Mouse (Mus musculus) kidney, embryonic 15.5 days (tissue): ENCODE results near the gene Fkbp6. TPM values are rescaled to one million over a fixed set of nuclear protein-coding genes. Genes with fewer than 3 reads are reported as not detected.

ENCODE experiments used
- ATAC-seq: fragments of 200-750 bp; cut with Nextera tagmentation; replicated peaks from 2 replicates; pipeline ENCODE4 v1.8.0; 2017; ENCODE audit warnings: moderate TSS enrichment; ENCODE audit not compliant: low FRiP score
- H3K27ac ChIP-seq: fragments of 300-500 bp; sonication (generic); 2 replicates; pipeline ENCODE4 v1.5.1; 2015; ENCODE audit warnings: mild to moderate bottlenecking, inconsistent platforms
- H3K27me3 ChIP-seq: fragments of 300-500 bp; sonication (generic); 2 replicates; pipeline ENCODE4 v1.6.1; 2015; ENCODE audit warnings: inconsistent platforms
- H3K36me3 ChIP-seq: fragments of 300-500 bp; sonication (generic); 2 replicates; pipeline ENCODE4 v1.6.1; 2015; ENCODE audit warnings: inconsistent platforms
- H3K4me1 ChIP-seq: fragments of 300-500 bp; sonication (generic); 2 replicates; pipeline ENCODE4 v1.6.1; 2015; ENCODE audit warnings: inconsistent platforms
- H3K4me2 ChIP-seq: fragments of 300-500 bp; sonication (generic); 2 replicates; pipeline ENCODE4 v1.6.1; 2015; ENCODE audit warnings: moderate library complexity, mild to moderate bottlenecking, inconsistent platforms
- H3K4me3 ChIP-seq: fragments of 300-500 bp; sonication (generic); replicated peaks from 2 replicates; pipeline ENCODE4 v1.5.1; 2015; ENCODE audit warnings: mild to moderate bottlenecking, inconsistent platforms
- H3K9ac ChIP-seq: fragments of 300-500 bp; sonication (generic); 2 replicates; pipeline ENCODE4 v1.6.1; 2015; ENCODE audit warnings: mild to moderate bottlenecking, inconsistent platforms
- H3K9me3 ChIP-seq: fragments of 300-500 bp; sonication (generic); replicated peaks from 2 replicates; pipeline ENCODE4 v1.6.1; 2016; ENCODE audit warnings: inconsistent platforms
- WGBS: fragments of 180-500 bp; shearing (Covaris S2); methylation state at CpG from one replicate; pipeline ENCODE4 v1.1.7; 2015; ENCODE audit warnings: mixed read lengths; 5-methylcytosine and 5-hydroxymethylcytosine counted together
- polyA plus RNA-seq: library from polyadenylated mRNA; unstranded; fragments of >200 nt; fragmentation: Nextera tagmentation; extraction: Ambion mirVana; gene quantifications from 2 replicates; pipeline ENCODE4 v1.2.1, GENCODE M21; 2015

The Fkbp6 gene
- polyA plus RNA-seq: not detected in 2 replicates

DNA sequence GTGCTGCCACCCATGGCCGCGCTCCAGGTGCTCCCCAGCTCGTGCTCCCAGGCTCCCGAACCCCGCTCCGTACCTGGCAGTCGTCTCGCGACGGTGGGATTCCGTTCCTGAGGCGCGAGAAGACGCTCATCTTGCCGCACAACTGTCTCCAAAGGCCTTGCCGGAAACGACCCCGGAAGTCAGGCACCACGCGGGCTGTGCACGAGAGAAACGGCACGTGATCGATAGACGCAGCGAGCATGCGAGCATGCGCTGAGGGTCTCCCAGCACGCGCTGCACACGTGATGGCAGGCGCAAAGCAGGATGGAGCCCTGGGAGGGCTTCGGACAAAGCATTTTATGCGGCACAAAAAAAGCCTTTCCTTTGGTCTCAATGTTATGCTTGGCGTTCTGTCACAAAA lies at the start of gene Fkbp6:
Fkbp6 (minus strand) TSS at position 183 of the 400 bp plus-strand sequence.
- Histone ChIP-seq H3K9me3 (no peaks in the 10 kb centered on the region), H3K9ac (no peak within 1 kb of the TSS), H3K27me3 (peaks cover 23% of the 10 kb centered on the region), H3K4me3 (no peak within 1 kb of the TSS), H3K4me1 (no peaks in the 10 kb centered on the region), H3K4me2 (no peak within 1 kb of the TSS), H3K27ac (no peak within 1 kb of the TSS), H3K36me3 (no peaks in the 10 kb centered on the region)
- WGBS: 89% methylated on average over 35 of the region's 35 CpGs
- ATAC-seq: no peak

DNA sequence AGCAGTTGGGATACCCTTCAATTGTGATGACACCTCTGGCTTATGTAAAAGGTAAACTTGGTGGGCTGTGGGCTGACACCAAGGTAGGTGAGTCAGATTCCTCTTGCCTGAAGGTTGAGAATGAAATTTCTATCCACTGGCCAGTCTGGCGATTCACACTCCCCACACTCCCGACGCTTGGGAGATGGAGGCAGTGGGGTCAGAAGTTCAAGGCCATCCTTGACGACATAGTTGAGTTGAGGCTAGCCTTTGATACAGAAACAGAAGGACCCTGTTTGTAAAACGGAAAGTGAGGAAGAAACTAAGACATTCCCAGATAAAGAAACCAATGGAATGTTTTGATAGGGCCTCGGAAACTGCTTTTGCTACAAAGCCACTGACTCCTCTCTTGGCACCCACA lies 49.5 kb upstream of the Fkbp6 start:
- Histone ChIP-seq H3K4me2 (no peak overlapping the region), H3K9me3 (no peaks in the 10 kb centered on the region), H3K4me1 (peaks cover 5% of the 10 kb centered on the region), H3K36me3 (no peaks in the 10 kb centered on the region), H3K4me3 (no peak overlapping the region), H3K27ac (no peak overlapping the region), H3K27me3 (no peaks in the 10 kb centered on the region), H3K9ac (no peak overlapping the region)
- no peak for ATAC-seq
- 47% methylated on average over 6 of the region's 6 CpGs for WGBS

DNA sequence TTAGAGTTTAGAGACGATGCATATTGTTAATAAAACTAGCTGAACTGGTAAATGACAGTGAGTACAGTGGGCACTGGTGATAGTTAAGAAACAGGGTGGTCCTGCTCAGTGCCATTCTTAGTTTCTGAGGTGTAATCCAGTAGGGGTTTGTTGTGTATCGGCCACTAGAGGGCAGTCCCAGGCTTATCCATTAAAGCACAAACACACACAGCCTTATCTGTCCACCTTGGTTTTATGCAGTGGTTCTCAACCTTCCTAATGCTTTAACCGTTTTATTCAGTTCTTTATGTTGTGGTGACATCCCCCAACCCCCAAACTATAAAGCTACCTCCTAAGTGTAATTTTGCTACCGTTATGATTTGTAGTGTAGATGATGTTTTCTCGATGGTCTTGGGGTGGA lies 46.0 kb upstream of the Fkbp6 start:
- no peak overlapping the region for H3K4me3 ChIP-seq
- H3K36me3 ChIP-seq: peaks cover 20% of the 10 kb centered on the region
- no peak overlapping the region for H3K27ac ChIP-seq
- H3K9ac ChIP-seq: no peak overlapping the region
- no peak for ATAC-seq
- H3K9me3 ChIP-seq: no peaks in the 10 kb centered on the region
- WGBS: 56% methylated on average over 5 of the region's 5 CpGs
- peaks cover 18% of the 10 kb centered on the region for H3K4me1 ChIP-seq
- no peaks in the 10 kb centered on the region for H3K27me3 ChIP-seq
- no peak overlapping the region for H3K4me2 ChIP-seq

DNA sequence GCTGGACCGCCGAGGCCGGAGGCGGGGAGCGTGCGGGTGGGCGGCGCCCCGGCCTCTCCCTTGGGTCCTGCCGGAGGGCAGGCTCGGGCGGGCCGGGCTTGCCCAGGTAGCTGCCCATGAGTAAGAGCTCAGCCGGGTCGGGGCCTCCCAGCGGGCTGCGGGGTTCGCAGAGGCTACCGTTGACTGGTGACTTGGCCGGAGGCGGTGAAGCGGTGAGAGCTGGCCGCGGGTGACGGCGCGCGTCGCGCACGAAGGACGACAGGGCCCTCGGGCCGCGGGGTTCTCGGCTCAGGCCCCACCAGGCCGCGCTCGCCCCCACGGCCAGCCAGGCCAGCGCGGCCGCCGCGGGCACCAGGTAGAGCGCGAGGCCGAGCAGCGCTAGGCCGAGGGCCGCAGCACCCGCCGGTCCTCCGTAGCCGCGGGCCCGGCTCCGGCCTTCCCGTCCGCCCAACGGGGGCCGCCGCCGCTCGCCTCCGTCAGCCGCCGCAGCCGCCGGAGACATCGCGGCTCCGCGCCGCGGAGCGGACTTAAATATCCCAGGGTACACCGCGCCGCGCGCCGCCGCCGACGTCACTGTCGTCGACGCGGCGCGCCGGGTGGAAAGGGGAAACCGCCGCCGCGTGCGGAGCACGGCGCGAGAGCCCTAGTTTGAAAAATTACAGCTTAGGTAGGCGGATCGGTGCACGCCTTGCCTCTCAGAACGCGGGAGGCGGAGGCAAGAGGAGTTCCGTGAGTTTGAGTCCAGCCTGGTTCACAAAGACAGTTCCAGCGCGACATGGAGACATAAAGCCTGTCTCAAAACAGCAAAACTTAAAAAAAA lies 44.4 kb upstream of the Fkbp6 start, which contains the start of gene Pom121:
Pom121 (minus strand) TSS at position 543 of the 820 bp plus-strand sequence.
- Histone ChIP-seq H3K27me3 (no peaks in the 10 kb centered on the region), H3K27ac (peak within 1 kb of the TSS; percentile 92), H3K9me3 (no peaks in the 10 kb centered on the region), H3K9ac (peak within 1 kb of the TSS; percentile 94), H3K4me1 (peaks cover 18% of the 10 kb centered on the region), H3K4me3 (peak within 1 kb of the TSS; percentile 97), H3K4me2 (peak within 1 kb of the TSS; percentile 79), H3K36me3 (peaks cover 36% of the 10 kb centered on the region)
- ATAC-seq: peak; percentile 88
- WGBS: under 1% methylated on average over 94 of the region's 110 CpGs

DNA sequence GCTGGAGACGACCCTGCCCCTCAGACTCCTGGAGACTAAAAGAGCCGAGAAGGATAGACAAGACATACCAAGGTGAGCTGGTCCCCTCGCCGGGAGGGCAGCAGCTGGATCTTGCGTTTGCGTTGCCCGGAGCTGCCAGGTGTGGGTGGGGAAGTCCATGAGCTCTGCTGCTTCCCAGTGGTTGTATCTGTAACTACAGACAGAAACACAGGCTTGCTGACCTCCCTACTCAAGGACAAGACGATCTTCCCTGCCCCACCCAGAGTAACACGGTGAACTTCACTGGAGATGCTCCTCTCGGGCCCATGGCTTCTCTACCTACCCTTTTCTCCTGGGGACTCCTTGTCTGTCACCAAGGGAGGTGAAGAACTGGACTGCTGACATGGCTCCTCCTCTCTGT lies 33.9 kb upstream of the Fkbp6 start:
- no peaks in the 10 kb centered on the region for H3K27me3 ChIP-seq
- H3K4me2 ChIP-seq: no peak overlapping the region
- H3K27ac ChIP-seq: no peak overlapping the region
- no peak for ATAC-seq
- peaks cover 99% of the 10 kb centered on the region for H3K36me3 ChIP-seq
- H3K9ac ChIP-seq: no peak overlapping the region
- no peaks in the 10 kb centered on the region for H3K9me3 ChIP-seq
- H3K4me1 ChIP-seq: no peaks in the 10 kb centered on the region
- WGBS: 89% methylated on average over 10 of the region's 10 CpGs
- no peak overlapping the region for H3K4me3 ChIP-seq

DNA sequence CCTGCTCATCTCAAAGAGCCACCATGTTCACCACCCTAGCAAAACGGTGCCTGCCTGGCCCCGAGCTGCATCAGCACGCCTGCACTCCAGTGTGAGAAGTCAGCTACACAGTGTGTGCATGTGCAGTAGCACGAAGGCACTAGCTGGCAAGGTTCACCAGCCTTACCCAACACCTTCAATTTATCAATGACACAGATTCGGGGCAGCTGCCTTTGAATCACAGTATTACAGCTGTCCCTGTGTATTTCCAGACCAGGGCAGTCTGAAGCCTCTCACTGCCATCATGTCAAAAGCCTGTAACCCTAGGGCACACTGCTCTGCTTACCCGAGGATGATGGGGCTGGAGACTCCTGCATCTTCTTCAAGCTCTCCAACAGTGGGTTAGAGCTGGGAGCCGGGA lies 32.9 kb upstream of the Fkbp6 start:
- 86% methylated on average over 7 of the region's 7 CpGs for WGBS
- no peaks in the 10 kb centered on the region for H3K27me3 ChIP-seq
- no peak for ATAC-seq

DNA sequence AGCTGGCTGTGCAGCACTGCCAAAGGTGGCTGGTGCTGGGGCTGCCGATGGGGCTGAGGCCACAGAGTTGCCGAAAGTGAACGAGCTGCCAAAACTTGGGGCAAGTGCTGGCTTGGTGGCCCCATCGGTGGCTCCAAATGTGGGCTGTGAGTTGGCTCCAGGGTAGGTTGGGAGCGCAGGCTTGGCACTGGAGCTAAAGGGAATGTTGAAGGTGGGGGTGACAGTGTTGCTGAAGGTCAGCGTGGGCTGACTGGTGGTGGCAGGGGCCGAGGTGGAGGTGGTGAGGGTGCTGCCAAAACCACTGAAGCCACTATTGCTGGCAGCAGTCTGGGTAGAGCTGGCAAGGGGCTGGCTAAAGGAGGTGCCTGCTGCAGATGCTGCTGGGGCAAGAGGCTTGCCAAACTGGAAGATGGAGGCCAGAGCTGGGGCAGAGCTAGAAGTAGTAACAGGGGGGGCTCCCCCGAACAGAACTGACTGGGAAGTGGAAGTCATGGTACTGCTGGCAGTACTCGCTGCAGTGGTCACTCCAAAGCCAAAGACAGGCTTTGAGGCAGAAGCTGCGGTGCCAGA lies 31.6 kb upstream of the Fkbp6 start:
- peaks cover 99% of the 10 kb centered on the region for H3K36me3 ChIP-seq
- no peak overlapping the region for H3K9ac ChIP-seq
- no peaks in the 10 kb centered on the region for H3K4me1 ChIP-seq
- H3K9me3 ChIP-seq: no peaks in the 10 kb centered on the region
- no peak overlapping the region for H3K4me3 ChIP-seq
- WGBS: 93% methylated on average over 10 of the region's 10 CpGs
- no peaks in the 10 kb centered on the region for H3K27me3 ChIP-seq
- no peak overlapping the region for H3K27ac ChIP-seq
- 0 out of 2 replicates have a peak, but pooled peaks have one; percentile 22 for ATAC-seq
- H3K4me2 ChIP-seq: no peak overlapping the region

More for the DNA sequence above, 32.9 kb upstream of the Fkbp6 start:
- Histone ChIP-seq H3K4me3 (no peak overlapping the region), H3K4me2 (no peak overlapping the region), H3K4me1 (no peaks in the 10 kb centered on the region), H3K27ac (no peak overlapping the region), H3K9ac (no peak overlapping the region), H3K36me3 (peaks cover 99% of the 10 kb centered on the region), H3K9me3 (no peaks in the 10 kb centered on the region)

DNA sequence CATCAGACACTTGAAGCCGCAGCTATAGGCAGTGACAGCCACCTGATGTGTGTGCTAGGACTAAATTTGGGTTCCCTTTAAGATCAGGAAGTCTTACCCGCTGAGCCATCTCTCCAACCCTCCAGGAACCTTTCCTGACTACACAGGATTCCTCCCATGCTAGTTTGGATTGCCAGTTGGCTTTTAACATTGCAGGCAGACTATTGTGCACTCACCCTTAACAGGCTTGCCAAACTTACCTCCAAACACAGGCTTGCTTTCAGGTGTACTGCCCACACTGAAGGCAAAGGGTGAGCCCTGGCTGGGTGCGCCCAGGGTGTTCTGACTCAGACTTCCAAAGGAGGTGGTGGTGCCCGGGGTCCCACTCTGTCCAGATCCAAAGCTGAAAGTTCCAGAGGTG lies 30.8 kb upstream of the Fkbp6 start:
- WGBS: 94% methylated on average over 4 of the region's 4 CpGs
- H3K9ac ChIP-seq: no peak overlapping the region
- H3K9me3 ChIP-seq: no peaks in the 10 kb centered on the region
- H3K27me3 ChIP-seq: no peaks in the 10 kb centered on the region
- peaks cover 100% of the 10 kb centered on the region for H3K36me3 ChIP-seq
- no peak overlapping the region for H3K4me3 ChIP-seq
- ATAC-seq: no peak
- no peaks in the 10 kb centered on the region for H3K4me1 ChIP-seq
- H3K27ac ChIP-seq: no peak overlapping the region
- no peak overlapping the region for H3K4me2 ChIP-seq

DNA sequence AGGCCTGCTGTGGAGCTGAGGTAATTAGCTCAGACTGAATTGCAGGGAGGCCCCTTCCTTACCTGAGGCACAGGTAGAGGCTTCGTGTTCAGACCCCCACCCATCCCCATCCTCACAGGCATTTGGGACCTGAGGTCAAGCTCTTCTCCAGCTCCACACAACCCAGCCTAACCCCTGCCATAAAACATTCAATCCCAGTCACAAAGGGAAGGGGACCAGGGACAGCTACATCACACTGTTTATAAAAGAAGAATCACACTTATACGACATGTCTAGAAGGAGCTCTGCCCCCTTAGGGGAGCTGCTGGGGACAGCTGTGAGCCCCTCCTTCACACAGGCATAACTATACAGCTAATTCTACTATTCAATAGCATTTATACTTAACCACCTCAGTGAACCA lies 26.5 kb upstream of the Fkbp6 start:
- peaks cover 98% of the 10 kb centered on the region for H3K36me3 ChIP-seq
- ATAC-seq: no peak

DNA sequence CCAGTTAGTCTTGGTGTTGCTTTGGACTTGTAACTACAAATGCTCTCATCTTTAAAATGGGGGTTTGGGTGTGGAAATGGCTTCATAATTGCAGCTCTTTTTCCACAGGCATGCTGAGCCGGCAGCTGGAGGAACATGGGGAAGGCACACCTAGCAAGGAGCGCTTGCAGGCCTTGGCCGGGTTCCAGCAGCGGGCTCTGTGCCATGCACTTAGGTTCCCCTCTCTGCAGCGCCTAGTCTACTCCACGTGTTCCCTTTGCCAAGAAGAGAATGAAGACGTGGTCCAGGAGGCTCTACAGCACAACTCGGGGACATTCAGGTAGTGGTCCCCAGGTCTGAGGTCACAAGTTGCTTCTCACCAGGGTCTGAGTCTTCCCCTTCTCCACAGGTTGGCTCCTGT lies 25.3 kb upstream of the Fkbp6 start:
- no peak overlapping the region for H3K9ac ChIP-seq
- H3K4me2 ChIP-seq: no peak overlapping the region
- no peaks in the 10 kb centered on the region for H3K27me3 ChIP-seq
- peaks cover 88% of the 10 kb centered on the region for H3K36me3 ChIP-seq
- peaks cover 11% of the 10 kb centered on the region for H3K4me1 ChIP-seq
- H3K9me3 ChIP-seq: no peaks in the 10 kb centered on the region
- ATAC-seq: no peak
- no peak overlapping the region for H3K4me3 ChIP-seq
- no peak overlapping the region for H3K27ac ChIP-seq
- 81% methylated on average over 8 of the region's 8 CpGs for WGBS

More for the DNA sequence above, 26.5 kb upstream of the Fkbp6 start:
- Histone ChIP-seq H3K4me1 (no peaks in the 10 kb centered on the region), H3K27ac (no peak overlapping the region), H3K27me3 (no peaks in the 10 kb centered on the region), H3K4me3 (no peak overlapping the region), H3K9me3 (no peaks in the 10 kb centered on the region), H3K4me2 (no peak overlapping the region), H3K9ac (no peak overlapping the region)
- WGBS: 51% methylated on average over 2 of the region's 2 CpGs

DNA sequence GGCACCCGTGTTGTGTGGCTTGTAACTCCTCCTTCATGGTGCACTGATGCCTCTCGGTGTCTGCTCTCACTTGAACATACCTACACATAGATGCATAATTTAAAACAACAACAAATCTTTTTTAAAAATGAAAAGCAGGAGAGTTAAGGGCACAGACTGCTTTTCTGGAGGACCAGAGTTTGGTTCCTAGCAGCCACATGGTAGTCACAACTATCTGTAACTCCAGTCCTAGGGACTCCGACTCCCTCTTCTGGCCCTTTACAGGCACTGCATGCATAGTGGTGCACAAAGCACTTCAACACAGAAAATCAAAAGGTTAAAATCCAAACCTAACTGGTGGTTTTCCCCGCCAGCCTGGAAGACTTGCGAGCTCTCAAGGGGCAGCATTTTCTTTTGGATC lies 23.8 kb upstream of the Fkbp6 start:
- H3K27ac ChIP-seq: no peak overlapping the region
- no peak overlapping the region for H3K4me2 ChIP-seq
- no peak for ATAC-seq
- no peaks in the 10 kb centered on the region for H3K9me3 ChIP-seq
- peaks cover 18% of the 10 kb centered on the region for H3K4me1 ChIP-seq
- WGBS: 97% methylated on average over 5 of the region's 5 CpGs
- no peak overlapping the region for H3K9ac ChIP-seq
- no peaks in the 10 kb centered on the region for H3K27me3 ChIP-seq
- H3K36me3 ChIP-seq: peaks cover 72% of the 10 kb centered on the region
- H3K4me3 ChIP-seq: no peak overlapping the region

DNA sequence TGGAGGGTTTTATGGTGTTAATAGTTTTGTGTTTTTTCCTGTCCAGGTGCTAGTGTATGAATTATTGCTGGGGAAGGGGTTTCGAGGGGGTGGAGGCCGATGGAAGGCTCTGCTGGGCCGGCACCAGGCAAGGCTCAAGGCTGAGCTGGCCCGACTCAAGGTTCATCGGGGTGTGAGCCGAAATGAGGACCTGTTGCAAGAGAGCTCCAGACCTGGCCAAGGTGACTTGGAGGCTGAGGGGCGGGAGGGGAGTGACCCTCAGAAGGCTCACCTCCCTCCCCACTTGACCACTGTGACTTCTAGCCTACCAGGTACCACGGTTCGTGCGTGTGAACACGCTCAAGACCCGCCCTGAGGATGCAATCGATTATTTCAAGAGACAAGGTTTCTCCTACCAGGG lies 21.4 kb upstream of the Fkbp6 start:
- Histone ChIP-seq H3K4me1 (peaks cover 18% of the 10 kb centered on the region), H3K4me2 (0 out of 2 replicates have a peak overlapping the region, but pooled peaks have one; percentile 86), H3K9ac (peak overlapping the region; percentile 90; the same call in 1 of the 2 replicates), H3K27me3 (no peaks in the 10 kb centered on the region), H3K9me3 (no peaks in the 10 kb centered on the region), H3K27ac (no peak overlapping the region), H3K36me3 (peaks cover 48% of the 10 kb centered on the region), H3K4me3 (peak overlapping the region; percentile 98; the same call in 1 of the 2 replicates)
- no peak for ATAC-seq
- 92% methylated on average over 13 of the region's 13 CpGs for WGBS
